Comparison of ENCODE assay signal across 15 mouse cellular contexts in genomic region chr9:37142107-37142506, GRCm38 (mm10). TPM values are rescaled to one million over a fixed set of nuclear protein-coding genes. Genes with fewer than 3 reads are reported as not detected.
DNase-seq lines count a peak whose midpoint lies in the region; ATAC-seq and TF ChIP-seq lines count a peak whose summit lies in the region.
"Had no signal": no experiment of that assay in that cellular context is flagged by ENCODE, and none has a peak within 500 bp of the region (broad histone marks: within the 10 kb centered on the region; RNA-seq: fewer than 3 reads in every experiment).

No protein-coding gene starts in this region.

- no peak for ATAC-seq in heart, embryonic 13.5 days (ENCODE audit: extremely low read depth, insufficient number of reproducible peaks, low FRiP score, low TSS enrichment)
- no peak for ATAC-seq in heart, embryonic 11.5 days (replicated peaks; ENCODE audit: insufficient number of reproducible peaks, low FRiP score, low TSS enrichment)
- no peak for ATAC-seq in hindbrain, postnatal 0 days
- ATAC-seq in neural tube, embryonic 15.5 days (ENCODE audit: low FRiP score): no peak
- ATAC-seq: Patski had no signal

- H3K27me3 ChIP-seq in heart, embryonic 13.5 days (replicated peaks): peaks cover 14% of the 10 kb centered on the region; the same call in 1 of the 2 replicates
- no peaks in the 10 kb centered on the region for H3K27me3 ChIP-seq in heart, embryonic 11.5 days (ENCODE audit: control insufficient read depth, insufficient read depth, low read length)
- no peaks in the 10 kb centered on the region for H3K27me3 ChIP-seq in hindbrain, postnatal 0 days (ENCODE audit: insufficient read depth, low read length)
- no peaks in the 10 kb centered on the region for H3K27me3 ChIP-seq in neural tube, embryonic 15.5 days (replicated peaks)

- H3K9ac ChIP-seq in heart, embryonic 13.5 days: no peak overlapping the region
- no peak overlapping the region for H3K9ac ChIP-seq in heart, embryonic 11.5 days (ENCODE audit: low read depth, low read length)
- H3K9ac ChIP-seq in hindbrain, postnatal 0 days (replicated peaks; ENCODE audit: low read length): no peak overlapping the region
- no peak overlapping the region for H3K9ac ChIP-seq in neural tube, embryonic 15.5 days (replicated peaks)

- H3K27ac ChIP-seq in heart, embryonic 13.5 days (replicated peaks): peak overlapping the region; percentile 58; the same call in 1 of the 2 replicates
- no peak overlapping the region for H3K27ac ChIP-seq in heart, embryonic 11.5 days (ENCODE audit: low read depth, low read length)
- H3K27ac ChIP-seq in hindbrain, postnatal 0 days: peak overlapping the region; percentile 32; the same call in 1 of the 2 replicates
- H3K27ac ChIP-seq in neural tube, embryonic 15.5 days (replicated peaks): peak overlapping the region; percentile 67

- H3K4me2 ChIP-seq in heart, embryonic 13.5 days: no peak overlapping the region
- no peak overlapping the region for H3K4me2 ChIP-seq in heart, embryonic 11.5 days
- H3K4me2 ChIP-seq in hindbrain, postnatal 0 days (ENCODE audit: low read depth, low read length): no peak overlapping the region
- peak overlapping the region; percentile 36 for H3K4me2 ChIP-seq in neural tube, embryonic 15.5 days

- WGBS in heart, embryonic 13.5 days: 32% methylated on average over 4 of the region's 4 CpGs
- WGBS in heart, embryonic 11.5 days (ENCODE audit: insufficient replicate concordance): 17% methylated on average over 4 of the region's 4 CpGs
- 25% methylated on average over 4 of the region's 4 CpGs for WGBS in hindbrain, postnatal 0 days
- 17% methylated on average over 4 of the region's 4 CpGs for WGBS in neural tube, embryonic 15.5 days

- H3K4me1 ChIP-seq in heart, embryonic 13.5 days: peaks cover 65% of the 10 kb centered on the region
- H3K4me1 ChIP-seq in heart, embryonic 11.5 days (ENCODE audit: control insufficient read depth, insufficient read depth, low read length): peaks cover 38% of the 10 kb centered on the region
- H3K4me1 ChIP-seq in hindbrain, postnatal 0 days (ENCODE audit: insufficient read depth, low read length): peaks cover 11% of the 10 kb centered on the region
- peaks cover 75% of the 10 kb centered on the region for H3K4me1 ChIP-seq in neural tube, embryonic 15.5 days

- no peak for TF ChIP-seq CTCF in hindbrain, postnatal 0 days (IDR thresholded peaks at IDR 0.05; ENCODE audit: low read depth)

- H3K36me3 ChIP-seq in heart, embryonic 13.5 days: no peaks in the 10 kb centered on the region
- H3K36me3 ChIP-seq in heart, embryonic 11.5 days (ENCODE audit: control insufficient read depth, insufficient read depth, low read length): no peaks in the 10 kb centered on the region
- H3K36me3 ChIP-seq in hindbrain, postnatal 0 days (ENCODE audit: insufficient read depth, low read length): no peaks in the 10 kb centered on the region
- H3K36me3 ChIP-seq in neural tube, embryonic 15.5 days: no peaks in the 10 kb centered on the region

- no peak overlapping the region for H3K4me3 ChIP-seq in heart, embryonic 13.5 days
- no peak overlapping the region for H3K4me3 ChIP-seq in heart, embryonic 11.5 days (ENCODE audit: low read depth, low read length)
- no peak overlapping the region for H3K4me3 ChIP-seq in hindbrain, postnatal 0 days (ENCODE audit: low read length)
- H3K4me3 ChIP-seq in neural tube, embryonic 15.5 days (replicated peaks): 0 out of 2 replicates have a peak overlapping the region, but pooled peaks have one; percentile 0

- H3K9me3 ChIP-seq in heart, embryonic 13.5 days: no peaks in the 10 kb centered on the region
- H3K9me3 ChIP-seq in heart, embryonic 11.5 days (replicated peaks; ENCODE audit: control insufficient read depth, low read length): no peaks in the 10 kb centered on the region
- H3K9me3 ChIP-seq in hindbrain, postnatal 0 days (ENCODE audit: low read length): no peaks in the 10 kb centered on the region
- H3K9me3 ChIP-seq in neural tube, embryonic 15.5 days (replicated peaks): no peaks in the 10 kb centered on the region

- peak; percentile 13 to 42 for DNase-seq in urinary bladder, postnatal 4 days (ENCODE audit: low spot score in 2 of 2)
- no peak for DNase-seq in urinary bladder, adult 2 months (ENCODE audit: low spot score)
- DNase-seq in hindbrain, postnatal 0 days (ENCODE audit: low spot score): no peak
- no peak for DNase-seq in layer of hippocampus, postnatal 14 days (ENCODE audit: low spot score in 2 of 2)
- DNase-seq in kidney, postnatal 10 days: no peak
- DNase-seq: adrenal gland, adult 8-10 months; cerebellum, postnatal 25 days; gastrocnemius, postnatal 36 days; lung, adult 18-20 months; spleen, adult 18-20 months had no signal

RNA-seq across cellular contexts. Expression of gene Pknox2, which starts 5.1 kb away (rescaled TPM):
- polyA plus RNA-seq in heart, embryonic 13.5 days (2015; fragmentation: Nextera tagmentation; extraction: Ambion mirVana): 4.9 and 5.7 TPM in 2 replicates
- 5.2 and 6.3 TPM in 2 replicates for polyA plus RNA-seq in heart, embryonic 11.5 days (2014; fragmentation: Nextera tagmentation; extraction: Ambion mirVana)
- polyA plus RNA-seq in urinary bladder, adult 2 months (2012; rRNA removed): 13.6 and 17.0 TPM in 2 replicates
- 23.5 and 28.0 TPM in 2 replicates for total RNA-seq in hindbrain, postnatal 0 days (2014; rRNA removed)
- polyA plus RNA-seq in hindbrain, postnatal 0 days (2015; fragmentation: Nextera tagmentation; extraction: Ambion mirVana): 20.6 and 22.2 TPM in 2 replicates
- polyA plus RNA-seq in neural tube, embryonic 15.5 days (2015; fragmentation: Nextera tagmentation; extraction: Ambion mirVana): 46.1 and 52.3 TPM in 2 replicates
- 10 to 100 TPM; 25.4 to 29.5 TPM for total RNA-seq in layer of hippocampus, postnatal 14 days (2021)
- total RNA-seq: megakaryocyte-erythroid progenitor cell, adult 5-6 weeks had no signal

Comparison
In these comparisons a context has a peak if more than half of its experiments do, and no peak if none do; other contexts are left out.
1. DNase-seq: peak in urinary bladder, postnatal 4 days (2 of 2); none in urinary bladder, adult 2 months (single experiment), hindbrain, postnatal 0 days (single experiment), layer of hippocampus, postnatal 14 days (0 of 2) and kidney, postnatal 10 days (single experiment).